27 mouse cellular contexts compared by ENCODE assay signal in the genomic region with DNA sequence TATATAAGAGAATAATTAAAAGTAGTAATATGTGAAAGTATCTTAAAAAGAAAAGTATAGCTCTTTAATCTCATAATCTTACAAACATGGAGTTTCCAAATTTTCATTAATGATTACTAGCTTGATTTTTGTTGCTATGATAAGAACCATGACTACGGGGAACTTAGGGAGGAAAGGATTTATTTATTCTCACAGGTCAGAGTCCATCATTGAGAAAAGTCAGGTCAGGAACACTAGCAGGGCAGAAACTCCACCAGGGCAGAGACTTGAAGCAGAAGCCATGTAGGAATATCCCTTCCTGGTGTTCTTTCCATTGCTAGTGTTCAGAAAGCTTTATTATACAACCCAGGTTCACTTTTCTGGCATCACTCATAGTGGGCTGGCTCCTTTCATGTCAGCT. TPM values are rescaled to one million over a fixed set of nuclear protein-coding genes. Genes with fewer than 3 reads are reported as not detected.
DNase-seq lines count a peak whose midpoint lies in the region; ATAC-seq and TF ChIP-seq lines count a peak whose summit lies in the region.
"Had no signal": no experiment of that assay in that cellular context is flagged by ENCODE, and none has a peak within 500 bp of the region (broad histone marks: within the 10 kb centered on the region; RNA-seq: fewer than 3 reads in every experiment).

No protein-coding gene starts in this region.

- 47% methylated on average over 1 of the region's 1 CpGs for WGBS in intestine, embryonic 14.5 days
- 52% methylated on average over 1 of the region's 1 CpGs for WGBS in intestine, embryonic 15.5 days
- 13% methylated on average over 1 of the region's 1 CpGs for WGBS in intestine, postnatal 0 days
- WGBS in stomach, postnatal 0 days: 55% methylated on average over 1 of the region's 1 CpGs
- WGBS in midbrain, embryonic 16.5 days: 97% methylated on average over 1 of the region's 1 CpGs

- 0 out of 2 replicates have a peak, but pooled peaks have one; percentile 12 for ATAC-seq in intestine, embryonic 14.5 days (replicated peaks; ENCODE audit: low FRiP score, low TSS enrichment, low read depth)
- ATAC-seq in intestine, embryonic 15.5 days: peak; percentile 61; the same call in 1 of the 2 replicates
- peak; percentile 85 for ATAC-seq in intestine, postnatal 0 days
- ATAC-seq in stomach, postnatal 0 days (ENCODE audit: low FRiP score, low TSS enrichment): peak; percentile 86
- no peak for ATAC-seq in midbrain, embryonic 16.5 days
- ATAC-seq: forebrain, embryonic 14.5 days had no signal

- no peak for DNase-seq in intestine, embryonic 14.5 days (ENCODE audit: low spot score)
- peak; percentile 36 for DNase-seq in stomach, postnatal 0 days (ENCODE audit: low spot score)
- DNase-seq in layer of hippocampus, postnatal 25 days (ENCODE audit: extremely low spot score in 1 of 2, low spot score in 1 of 2): no peak
- DNase-seq in retina, embryonic 14.5 days (ENCODE audit: low spot score): no peak
- DNase-seq: adrenal gland, adult 2 months; adrenal gland, postnatal 10 days; adrenal gland, postnatal 25 days; cerebellum, adult 11 months; cerebellum, adult 18-20 months; cerebellum, adult 8-10 months; cerebellum, adult 9-11 months; cerebellum, postnatal 14 days; cerebellum, postnatal 36 days; embryo, embryonic 11 days had no signal

- no peaks in the 10 kb centered on the region for H3K4me1 ChIP-seq in intestine, embryonic 14.5 days (replicated peaks; ENCODE audit: control insufficient read depth, insufficient read depth, low read length)
- H3K4me1 ChIP-seq in intestine, embryonic 15.5 days (replicated peaks): no peaks in the 10 kb centered on the region
- H3K4me1 ChIP-seq in intestine, postnatal 0 days (replicated peaks; ENCODE audit: control insufficient read depth, insufficient read depth, low read length): no peaks in the 10 kb centered on the region
- no peaks in the 10 kb centered on the region for H3K4me1 ChIP-seq in stomach, postnatal 0 days (replicated peaks; ENCODE audit: control insufficient read depth, insufficient read depth)
- no peaks in the 10 kb centered on the region for H3K4me1 ChIP-seq in midbrain, embryonic 16.5 days (ENCODE audit: control insufficient read depth, insufficient read depth, low read length)
- H3K4me1 ChIP-seq: embryonic facial prominence, embryonic 13.5 days; embryonic facial prominence, embryonic 15.5 days; forebrain, embryonic 10.5 days; forebrain, embryonic 12.5 days had no signal

- no peak for TF ChIP-seq CTCF in intestine, postnatal 0 days (IDR thresholded peaks at IDR 0.05; ENCODE audit: low read depth)
- TF ChIP-seq CTCF in stomach, postnatal 0 days (IDR thresholded peaks at IDR 0.05; ENCODE audit: low read depth): no peak

- no peak overlapping the region for H3K4me3 ChIP-seq in intestine, embryonic 14.5 days (ENCODE audit: low read depth, low read length)
- H3K4me3 ChIP-seq in intestine, embryonic 15.5 days (replicated peaks): no peak overlapping the region
- no peak overlapping the region for H3K4me3 ChIP-seq in intestine, postnatal 0 days (ENCODE audit: low read depth, low read length)
- H3K4me3 ChIP-seq in stomach, postnatal 0 days (ENCODE audit: low read depth, low read length): no peak overlapping the region
- H3K4me3 ChIP-seq in midbrain, embryonic 16.5 days (ENCODE audit: low read depth, low read length): no peak overlapping the region
- H3K4me3 ChIP-seq: embryonic facial prominence, embryonic 13.5 days; embryonic facial prominence, embryonic 15.5 days; erythroblast, embryonic 14.5 days; forebrain, embryonic 10.5 days; forebrain, embryonic 12.5 days had no signal

- H3K36me3 ChIP-seq in intestine, embryonic 14.5 days (ENCODE audit: control insufficient read depth, insufficient read depth, low read length): no peaks in the 10 kb centered on the region
- no peaks in the 10 kb centered on the region for H3K36me3 ChIP-seq in intestine, embryonic 15.5 days
- H3K36me3 ChIP-seq in intestine, postnatal 0 days (ENCODE audit: control insufficient read depth, insufficient read depth): no peaks in the 10 kb centered on the region
- H3K36me3 ChIP-seq in stomach, postnatal 0 days (ENCODE audit: control insufficient read depth, insufficient read depth, low read length): no peaks in the 10 kb centered on the region
- no peaks in the 10 kb centered on the region for H3K36me3 ChIP-seq in midbrain, embryonic 16.5 days (ENCODE audit: control insufficient read depth, insufficient read depth, low read length)
- H3K36me3 ChIP-seq: embryonic facial prominence, embryonic 13.5 days; embryonic facial prominence, embryonic 15.5 days; forebrain, embryonic 10.5 days; forebrain, embryonic 12.5 days had no signal

- no peaks in the 10 kb centered on the region for H3K9me3 ChIP-seq in intestine, embryonic 14.5 days (ENCODE audit: control insufficient read depth, low read length)
- no peaks in the 10 kb centered on the region for H3K9me3 ChIP-seq in intestine, embryonic 15.5 days
- no peaks in the 10 kb centered on the region for H3K9me3 ChIP-seq in intestine, postnatal 0 days (ENCODE audit: control insufficient read depth)
- H3K9me3 ChIP-seq in stomach, postnatal 0 days (ENCODE audit: control insufficient read depth, low read length): no peaks in the 10 kb centered on the region
- H3K9me3 ChIP-seq in midbrain, embryonic 16.5 days (replicated peaks; ENCODE audit: control insufficient read depth, low read length, poor library complexity, severe bottlenecking): no peaks in the 10 kb centered on the region
- H3K9me3 ChIP-seq: embryonic facial prominence, embryonic 15.5 days; forebrain, embryonic 10.5 days had no signal

- no peak for TF ChIP-seq EP300 in stomach, postnatal 0 days (optimal IDR thresholded peaks at IDR 0.05)

- no peak overlapping the region for H3K4me2 ChIP-seq in intestine, embryonic 14.5 days (ENCODE audit: low read length)
- no peak overlapping the region for H3K4me2 ChIP-seq in intestine, embryonic 15.5 days (replicated peaks)
- no peak overlapping the region for H3K4me2 ChIP-seq in intestine, postnatal 0 days (replicated peaks; ENCODE audit: low read depth)
- H3K4me2 ChIP-seq in stomach, postnatal 0 days (replicated peaks; ENCODE audit: low read depth): no peak overlapping the region
- no peak overlapping the region for H3K4me2 ChIP-seq in midbrain, embryonic 16.5 days (ENCODE audit: low read length)
- H3K4me2 ChIP-seq: embryonic facial prominence, embryonic 13.5 days; embryonic facial prominence, embryonic 15.5 days; forebrain, embryonic 12.5 days had no signal

- no peak overlapping the region for H3K9ac ChIP-seq in intestine, embryonic 14.5 days (ENCODE audit: low read length)
- H3K9ac ChIP-seq in intestine, embryonic 15.5 days: no peak overlapping the region
- no peak overlapping the region for H3K9ac ChIP-seq in intestine, postnatal 0 days (ENCODE audit: low read depth, low read length)
- H3K9ac ChIP-seq in stomach, postnatal 0 days (ENCODE audit: low read length): no peak overlapping the region
- no peak overlapping the region for H3K9ac ChIP-seq in midbrain, embryonic 16.5 days (ENCODE audit: low read depth, low read length)
- H3K9ac ChIP-seq: embryonic facial prominence, embryonic 13.5 days; embryonic facial prominence, embryonic 15.5 days; forebrain, embryonic 12.5 days had no signal

- H3K27me3 ChIP-seq in intestine, embryonic 14.5 days (replicated peaks; ENCODE audit: control insufficient read depth, insufficient read depth, low read length): no peaks in the 10 kb centered on the region
- no peaks in the 10 kb centered on the region for H3K27me3 ChIP-seq in intestine, embryonic 15.5 days (replicated peaks)
- no peaks in the 10 kb centered on the region for H3K27me3 ChIP-seq in intestine, postnatal 0 days (replicated peaks; ENCODE audit: control insufficient read depth, insufficient read depth, low read length)
- no peaks in the 10 kb centered on the region for H3K27me3 ChIP-seq in stomach, postnatal 0 days (ENCODE audit: control insufficient read depth, insufficient read depth, low read length)
- no peaks in the 10 kb centered on the region for H3K27me3 ChIP-seq in midbrain, embryonic 16.5 days (ENCODE audit: control insufficient read depth, insufficient read depth, low read depth, low read length)
- H3K27me3 ChIP-seq: embryonic facial prominence, embryonic 13.5 days; embryonic facial prominence, embryonic 15.5 days; forebrain, embryonic 12.5 days had no signal

- no peak overlapping the region for H3K27ac ChIP-seq in intestine, embryonic 14.5 days (ENCODE audit: low read depth)
- H3K27ac ChIP-seq in intestine, embryonic 15.5 days: no peak overlapping the region
- H3K27ac ChIP-seq in intestine, postnatal 0 days (ENCODE audit: low read depth, low read length): no peak overlapping the region
- H3K27ac ChIP-seq in stomach, postnatal 0 days (replicated peaks): 0 out of 2 replicates have a peak overlapping the region, but pooled peaks have one; percentile 25
- no peak overlapping the region for H3K27ac ChIP-seq in midbrain, embryonic 16.5 days (ENCODE audit: low read length)
- H3K27ac ChIP-seq: embryonic facial prominence, embryonic 13.5 days; embryonic facial prominence, embryonic 15.5 days; forebrain, embryonic 10.5 days; forebrain, embryonic 12.5 days had no signal

RNA-seq across cellular contexts. Expression of a gene that starts 8.1 kb away (rescaled TPM):
- 1.2 and 1.3 TPM in 2 replicates for polyA plus RNA-seq in intestine, embryonic 14.5 days (2014; fragmentation: Nextera tagmentation; extraction: Ambion mirVana)
- 0.98 and 1.9 TPM in 2 replicates for polyA plus RNA-seq in intestine, embryonic 15.5 days (2015; fragmentation: Nextera tagmentation; extraction: Ambion mirVana)
- 3.1 and 12.9 TPM in 2 replicates for polyA plus RNA-seq in intestine, postnatal 0 days (2015; fragmentation: Nextera tagmentation; extraction: Ambion mirVana)
- polyA plus RNA-seq in stomach, postnatal 0 days (2015; fragmentation: Nextera tagmentation; extraction: Ambion mirVana): 55.0 and 59.3 TPM in 2 replicates
- total RNA-seq in layer of hippocampus, postnatal 25 days (2021): under 1 TPM in 1 of 2 experiments, not detected in 1; 0.30 TPM
- polyA plus RNA-seq in midbrain, embryonic 16.5 days (2015; fragmentation: Nextera tagmentation; extraction: Ambion mirVana): 0.11 TPM in 1 of 2 replicates, not detected in the other
- total RNA-seq: common myeloid progenitor, adult 5-6 weeks; MEL had no signal
- polyA plus RNA-seq: C2C12; embryonic facial prominence, embryonic 11.5 days; embryonic facial prominence, embryonic 13.5 days; embryonic facial prominence, embryonic 15.5 days; erythroblast, embryonic 14.5 days; forebrain, embryonic 10.5 days; forebrain, embryonic 12.5 days; forebrain, embryonic 14.5 days had no signal
